Mouse (Mus musculus) limb, embryonic 12.5 days (tissue): ENCODE measurements around the gene Zcchc10. TPM values are rescaled to one million over a fixed set of nuclear protein-coding genes. Genes with fewer than 3 reads are reported as not detected.
"Not testable (repeated sequence)": the region's sequence is repeated elsewhere in the genome, so short reads cannot be mapped to it uniquely, and the experiment has no call there.

Experiments
- ATAC-seq: fragments of 200-750 bp; cut with Nextera tagmentation; 2 replicates; pipeline ENCODE4 v1.8.0; 2017; ENCODE audit warnings: low read depth, moderate TSS enrichment; ENCODE audit not compliant: insufficient number of reproducible peaks, insufficient read depth, low FRiP score, low TSS enrichment
- H3K27ac ChIP-seq: fragments of 300-500 bp; sonication (generic); 2 replicates; pipeline ENCODE4 v1.5.1; 2016; ENCODE audit warnings: mild to moderate bottlenecking, moderate library complexity
- H3K27me3 ChIP-seq: fragments of 300-500 bp; sonication (generic); 2 replicates; pipeline ENCODE4 v1.6.1; 2016; ENCODE audit warnings: mild to moderate bottlenecking, moderate library complexity
- H3K36me3 ChIP-seq: fragments of 300-500 bp; sonication (generic); 2 replicates; pipeline ENCODE4 v1.6.1; 2016; ENCODE audit warnings: mild to moderate bottlenecking, moderate library complexity
- H3K4me1 ChIP-seq: fragments of 300-500 bp; sonication (generic); replicated peaks from 2 replicates; pipeline ENCODE4 v1.6.1; 2016
- H3K4me2 ChIP-seq: fragments of 300-500 bp; sonication (generic); 2 replicates; pipeline ENCODE4 v1.6.1; 2016; ENCODE audit warnings: mild to moderate bottlenecking, moderate library complexity
- H3K4me3 ChIP-seq: fragments of 300-500 bp; sonication (generic); replicated peaks from 2 replicates; pipeline ENCODE4 v1.5.1; 2016; ENCODE audit warnings: mild to moderate bottlenecking
- H3K9ac ChIP-seq: fragments of 300-500 bp; sonication (generic); replicated peaks from 2 replicates; pipeline ENCODE4 v1.6.1; 2016; ENCODE audit warnings: mild to moderate bottlenecking, moderate library complexity
- H3K9me3 ChIP-seq: fragments of 300-500 bp; sonication (generic); 2 replicates; pipeline ENCODE4 v1.6.1; 2016; ENCODE audit warnings: mild to moderate bottlenecking, moderate library complexity
- WGBS: fragments of 180-500 bp; shearing (Covaris S2); methylation state at CpG from one replicate; pipeline ENCODE4 v1.1.7; 2016; 5-methylcytosine and 5-hydroxymethylcytosine counted together
- polyA plus RNA-seq: library from polyadenylated mRNA; unstranded; fragments of >200 nt; fragmentation: Nextera tagmentation; extraction: Ambion mirVana; gene quantifications from 2 replicates; pipeline ENCODE4 v1.2.1, GENCODE M21; 2016

Zcchc10 gene
- polyA plus RNA-seq, 1 experiment from 2014 or later, result 21.0 TPM

- under 1% methylated on average over 58 of the region's 58 CpGs for WGBS
Observed at GRCm38 (mm10) chr11:53300330-53301166, 23.9 kb upstream of the Zcchc10 start, which contains the start of gene Hspa4. TSS of gene Hspa4 (minus strand) at chr11:53300457.

GRCm38 (mm10) chr11:53301167-53301515 is 23.3 kb upstream of the Zcchc10 start:
- peaks cover 22% of the 10 kb centered on the region for H3K4me1 ChIP-seq

More at GRCm38 (mm10) chr11:53300330-53301166, 23.9 kb upstream of the Zcchc10 start, which contains the start of gene Hspa4:
- H3K9ac ChIP-seq, result peak within 1 kb of the TSS; percentile 98
- ATAC-seq, result peak; percentile 94
- H3K27me3 ChIP-seq, result no peaks in the 10 kb centered on the region
- peaks cover 22% of the 10 kb centered on the region for H3K4me1 ChIP-seq
- peak within 1 kb of the TSS; percentile 96 for H3K27ac ChIP-seq
- peak within 1 kb of the TSS; percentile 99 for H3K4me3 ChIP-seq
- H3K36me3 ChIP-seq, result peaks cover 6% of the 10 kb centered on the region
- no peaks in the 10 kb centered on the region for H3K9me3 ChIP-seq
- H3K4me2 ChIP-seq, result peak within 1 kb of the TSS; percentile 73

GRCm38 (mm10) chr11:53304044-53304840 is 20.2 kb upstream of the Zcchc10 start:
- H3K27ac ChIP-seq, result no peak overlapping the region
- H3K4me1 ChIP-seq, result peaks cover 11% of the 10 kb centered on the region
- H3K4me2 ChIP-seq, result no peak overlapping the region
- WGBS, result 89% methylated on average over 14 of the region's 14 CpGs
- no peaks in the 10 kb centered on the region for H3K27me3 ChIP-seq
- H3K36me3 ChIP-seq, result no peaks in the 10 kb centered on the region
- no peak overlapping the region for H3K4me3 ChIP-seq
- H3K9me3 ChIP-seq, result no peaks in the 10 kb centered on the region
- ATAC-seq, result no peak
- H3K9ac ChIP-seq, result no peak overlapping the region

More at GRCm38 (mm10) chr11:53301167-53301515, 23.3 kb upstream of the Zcchc10 start:
- peak overlapping the region; percentile 96 for H3K27ac ChIP-seq
- no peak; the same call in 1 of the 2 replicates for ATAC-seq
- peaks cover 6% of the 10 kb centered on the region for H3K36me3 ChIP-seq
- no peaks in the 10 kb centered on the region for H3K9me3 ChIP-seq
- 51% methylated on average over 9 of the region's 9 CpGs for WGBS
- peak overlapping the region; percentile 59 for H3K9ac ChIP-seq
- H3K4me2 ChIP-seq, result peak overlapping the region; percentile 73
- H3K4me3 ChIP-seq, result peak overlapping the region; percentile 99
- H3K27me3 ChIP-seq, result no peaks in the 10 kb centered on the region

GRCm38 (mm10) chr11:53306965-53307364 is 17.5 kb upstream of the Zcchc10 start:
- no peak overlapping the region for H3K9ac ChIP-seq
- no peak for ATAC-seq
- no peaks in the 10 kb centered on the region for H3K36me3 ChIP-seq
- H3K27me3 ChIP-seq, result no peaks in the 10 kb centered on the region
- no peaks in the 10 kb centered on the region for H3K9me3 ChIP-seq
- WGBS, result 90% methylated on average over 2 of the region's 2 CpGs
- no peak overlapping the region for H3K27ac ChIP-seq
- no peak overlapping the region for H3K4me3 ChIP-seq
- 0 out of 2 replicates have a peak, but pooled peaks cover 5% of the 10 kb centered on the region for H3K4me1 ChIP-seq
- H3K4me2 ChIP-seq, result no peak overlapping the region

- no peaks in the 10 kb centered on the region for H3K27me3 ChIP-seq
- no peaks in the 10 kb centered on the region for H3K36me3 ChIP-seq
- H3K4me1 ChIP-seq, result 0 out of 2 replicates have a peak, but pooled peaks cover 5% of the 10 kb centered on the region
- H3K9me3 ChIP-seq, result no peaks in the 10 kb centered on the region
- 81% methylated on average over 10 of the region's 10 CpGs for WGBS
- no peak overlapping the region; the same call in 1 of the 2 replicates for H3K27ac ChIP-seq
- no peak overlapping the region for H3K4me2 ChIP-seq
- no peak for ATAC-seq
- no peak overlapping the region for H3K9ac ChIP-seq
- no peak overlapping the region for H3K4me3 ChIP-seq
Observed at GRCm38 (mm10) chr11:53307558-53308065, 16.9 kb upstream of the Zcchc10 start.

- Histone ChIP-seq H3K9me3 (no peaks in the 10 kb centered on the region), H3K4me2 (no peak overlapping the region), H3K9ac (no peak overlapping the region), H3K36me3 (no peaks in the 10 kb centered on the region), H3K4me1 (0 out of 2 replicates have a peak, but pooled peaks cover 5% of the 10 kb centered on the region), H3K4me3 (no peak overlapping the region), H3K27me3 (no peaks in the 10 kb centered on the region), H3K27ac (peak overlapping the region; percentile 35; the same call in 1 of the 2 replicates)
- ATAC-seq, result no peak
Observed at GRCm38 (mm10) chr11:53308251-53308864, 16.1 kb upstream of the Zcchc10 start.

GRCm38 (mm10) chr11:53308884-53309310 is 15.6 kb upstream of the Zcchc10 start:
- no peak for ATAC-seq
- Histone ChIP-seq H3K36me3 (no peaks in the 10 kb centered on the region), H3K9ac (no peak overlapping the region), H3K27ac (peak overlapping the region; percentile 35), H3K27me3 (no peaks in the 10 kb centered on the region), H3K9me3 (no peaks in the 10 kb centered on the region), H3K4me3 (no peak overlapping the region), H3K4me2 (no peak overlapping the region), H3K4me1 (0 out of 2 replicates have a peak, but pooled peaks cover 5% of the 10 kb centered on the region)
- 49% methylated on average over 2 of the region's 2 CpGs for WGBS

GRCm38 (mm10) chr11:53311385-53311784 is 13.1 kb upstream of the Zcchc10 start:
- Histone ChIP-seq H3K27ac (no peak overlapping the region), H3K4me2 (no peak overlapping the region), H3K27me3 (no peaks in the 10 kb centered on the region), H3K4me1 (0 out of 2 replicates have a peak, but pooled peaks cover 5% of the 10 kb centered on the region), H3K4me3 (no peak overlapping the region), H3K9me3 (no peaks in the 10 kb centered on the region), H3K9ac (no peak overlapping the region), H3K36me3 (no peaks in the 10 kb centered on the region)
- WGBS, result 48% methylated on average over 1 of the region's 1 CpGs
- no peak for ATAC-seq

GRCm38 (mm10) chr11:53312823-53313222 is 11.7 kb upstream of the Zcchc10 start:
- H3K4me3 ChIP-seq, H3K36me3 ChIP-seq, H3K4me1 ChIP-seq, H3K9ac ChIP-seq, H3K27ac ChIP-seq, H3K4me2 ChIP-seq, ATAC-seq, H3K9me3 ChIP-seq, H3K27me3 ChIP-seq: not testable (repeated sequence)
- 81% methylated on average over 1 of the region's 1 CpGs for whole genome bisulfite sequencing

- Histone ChIP-seq H3K4me2 (no peak overlapping the region), H3K9ac (no peak overlapping the region), H3K27me3 (no peaks in the 10 kb centered on the region), H3K4me1 (no peaks in the 10 kb centered on the region), H3K4me3 (no peak overlapping the region), H3K27ac (no peak overlapping the region), H3K9me3 (no peaks in the 10 kb centered on the region), H3K36me3 (no peaks in the 10 kb centered on the region)
- 26% methylated on average over 1 of the region's 1 CpGs for WGBS
- ATAC-seq, result no peak
Observed at GRCm38 (mm10) chr11:53314770-53315173, 9.7 kb upstream of the Zcchc10 start.
